Mouse (Mus musculus) intestine, embryonic 16.5 days (tissue): ENCODE results near the gene Dbi. TPM values are rescaled to one million over a fixed set of nuclear protein-coding genes. Genes with fewer than 3 reads are reported as not detected.
A peak's percentile ranks its signal among the peaks of the same experiment; 100 is the strongest.

Experiments
- ATAC-seq: fragments of 200-750 bp; cut with Nextera tagmentation; 2 replicates; pipeline ENCODE4 v1.8.0; 2017; ENCODE audit warnings: moderate TSS enrichment, moderate library complexity
- H3K27ac ChIP-seq: fragments of 300-500 bp; sonication (generic); 2 replicates; pipeline ENCODE4 v1.5.1; 2014; ENCODE audit warnings: mild to moderate bottlenecking, low read length
- H3K27me3 ChIP-seq: fragments of 300-500 bp; sonication (generic); replicated peaks from 2 replicates; pipeline ENCODE4 v1.6.1; 2014; ENCODE audit warnings: low read length, control low read depth, mixed read lengths; ENCODE audit not compliant: control insufficient read depth, insufficient read depth
- H3K36me3 ChIP-seq: fragments of 300-500 bp; sonication (generic); 2 replicates; pipeline ENCODE4 v1.6.1; 2014; ENCODE audit warnings: low read length, control low read depth; ENCODE audit not compliant: control insufficient read depth, insufficient read depth
- H3K4me1 ChIP-seq: fragments of 300-500 bp; sonication (generic); 2 replicates; pipeline ENCODE4 v1.6.1; 2014; ENCODE audit warnings: low read length, control low read depth, mixed read lengths; ENCODE audit not compliant: control insufficient read depth, insufficient read depth
- H3K4me2 ChIP-seq: fragments of 300-500 bp; sonication (generic); 2 replicates; pipeline ENCODE4 v1.6.1; 2014; ENCODE audit warnings: low read depth, low read length, control low read depth
- H3K4me3 ChIP-seq: fragments of 300-500 bp; sonication (generic); 2 replicates; pipeline ENCODE4 v1.5.1; 2014; ENCODE audit warnings: mild to moderate bottlenecking, low read length
- H3K9ac ChIP-seq: fragments of 300-500 bp; sonication (generic); 2 replicates; pipeline ENCODE4 v1.6.1; 2014; ENCODE audit warnings: low read depth, low read length
- H3K9me3 ChIP-seq: fragments of 300-500 bp; sonication (generic); 2 replicates; pipeline ENCODE4 v1.6.1; 2016; ENCODE audit warnings: low read length, control low read depth; ENCODE audit not compliant: control insufficient read depth
- WGBS: fragments of 180-500 bp; shearing (Covaris S2); extraction: QIAGEN DNeasy Blood & Tissue Kit; methylation state at CpG from one replicate; pipeline ENCODE4 v1.1.7; 2014; 5-methylcytosine and 5-hydroxymethylcytosine counted together
- polyA plus RNA-seq: library from polyadenylated mRNA; unstranded; fragments of >200 nt; fragmentation: Nextera tagmentation; extraction: Ambion mirVana; gene quantifications from 2 replicates; pipeline ENCODE4 v1.2.1, GENCODE M21; 2015

Gene Dbi
- polyA plus RNA-seq, result 1,842 and 2,069 TPM in 2 replicates

DNA sequence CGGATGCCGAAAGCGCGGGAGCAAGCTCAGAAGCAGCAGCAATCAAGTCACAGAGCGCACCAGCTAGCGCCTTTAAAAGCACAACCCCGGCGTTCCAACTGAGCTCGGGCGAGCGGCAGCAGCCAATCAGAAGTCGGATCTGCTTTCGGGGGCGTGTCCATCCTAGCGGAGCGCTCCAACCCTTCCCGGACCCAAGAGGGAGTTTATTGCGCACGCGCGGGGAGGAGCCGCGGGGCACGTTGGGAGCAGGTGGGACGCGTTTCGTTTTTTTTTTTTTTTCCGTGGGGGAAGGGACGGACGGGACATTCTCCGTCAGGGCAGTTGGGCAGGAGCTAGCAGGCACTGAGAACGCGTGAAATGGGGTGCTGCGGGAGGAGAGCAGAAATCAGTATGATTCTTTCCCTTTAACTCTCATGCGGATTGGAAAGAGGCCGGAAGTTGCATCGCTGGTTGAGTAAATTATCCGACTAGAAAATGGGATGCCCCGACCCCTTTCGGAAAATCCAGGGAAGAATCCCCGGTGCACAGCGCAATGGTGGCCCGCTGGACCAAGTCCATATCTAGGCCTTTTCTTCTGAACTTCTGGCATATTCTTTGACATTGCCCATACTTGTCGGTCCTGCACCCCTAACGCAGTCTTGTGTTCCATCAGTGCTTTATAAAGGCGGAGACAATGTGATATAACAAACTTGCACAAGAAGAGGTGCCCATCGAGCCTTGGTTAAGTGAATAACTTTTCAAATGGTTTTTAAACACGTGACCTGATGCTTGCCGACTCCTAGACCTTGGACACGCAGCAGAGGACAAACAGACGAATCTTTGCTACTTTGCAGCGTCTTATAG is at the start of gene Dbi, which contains the start of gene 3110009E18Rik:
TSS of gene Dbi (minus strand) at position 110 of the 843 bp plus-strand sequence.
TSS of gene 3110009E18Rik (plus strand) at position 219 of the 843 bp plus-strand sequence.
- H3K36me3 ChIP-seq, result peaks cover 1% of the 10 kb centered on the region; the same call in 1 of the 2 replicates
- peak within 1 kb of the TSS; percentile 96 for H3K27ac ChIP-seq
- no peaks in the 10 kb centered on the region for H3K9me3 ChIP-seq
- peak within 1 kb of the TSS; percentile 79 for H3K9ac ChIP-seq
- 1% methylated on average over 52 of the region's 52 CpGs for WGBS
- H3K27me3 ChIP-seq, result no peaks in the 10 kb centered on the region
- peak within 1 kb of the TSS; percentile 79 for H3K4me2 ChIP-seq
- peak within 1 kb of the TSS; percentile 72 for H3K4me3 ChIP-seq
- H3K4me1 ChIP-seq, result peaks cover 28% of the 10 kb centered on the region
- ATAC-seq, result peak; percentile 88

DNA sequence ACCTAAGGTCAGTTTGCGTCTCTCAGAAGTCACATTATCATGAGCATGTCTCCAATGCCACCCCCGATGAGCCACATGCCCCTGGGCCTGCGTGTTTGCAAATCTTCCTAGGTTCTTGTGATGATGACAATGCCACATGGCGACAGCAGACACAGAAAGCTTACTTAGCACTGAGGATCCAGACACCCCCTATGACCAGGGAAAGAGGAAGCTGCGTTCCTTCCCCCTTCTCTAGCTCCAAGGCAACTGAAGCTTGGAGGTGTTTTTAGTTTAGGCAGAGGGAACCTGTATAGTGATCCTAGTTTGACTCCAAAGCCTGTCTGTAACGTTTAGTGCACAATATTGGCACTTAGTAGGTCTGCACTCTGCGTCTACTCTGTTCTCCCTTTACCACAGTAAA is 49.4 kb upstream of the Dbi start:
- no peaks in the 10 kb centered on the region for H3K36me3 ChIP-seq
- no peak overlapping the region for H3K4me2 ChIP-seq
- no peaks in the 10 kb centered on the region for H3K4me1 ChIP-seq
- WGBS, result 91% methylated on average over 7 of the region's 7 CpGs
- H3K9ac ChIP-seq, result no peak overlapping the region
- H3K27me3 ChIP-seq, result no peaks in the 10 kb centered on the region
- H3K4me3 ChIP-seq, result no peak overlapping the region
- no peaks in the 10 kb centered on the region for H3K9me3 ChIP-seq
- no peak for ATAC-seq
- H3K27ac ChIP-seq, result no peak overlapping the region

DNA sequence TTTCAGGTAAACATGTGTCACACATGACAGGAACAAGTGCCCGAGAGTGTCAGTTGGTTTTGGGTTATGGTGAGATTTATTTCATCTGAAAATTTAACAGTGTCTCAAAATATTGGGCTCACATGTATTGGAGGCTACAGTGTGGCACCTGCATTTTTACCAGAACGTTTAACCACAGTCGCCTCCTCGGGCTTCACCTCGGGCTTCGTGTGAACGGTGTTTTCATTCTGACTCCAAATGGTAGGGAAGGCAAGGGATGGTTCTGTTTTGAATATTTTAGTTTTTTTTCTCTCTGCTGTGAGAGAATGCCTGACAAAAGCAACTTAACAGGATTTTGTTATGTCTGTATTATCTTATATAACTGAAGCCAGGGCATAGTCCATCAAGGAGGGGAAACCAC is 47.8 kb upstream of the Dbi start:
- Histone ChIP-seq H3K9ac (no peak overlapping the region), H3K4me1 (no peaks in the 10 kb centered on the region), H3K27ac (no peak overlapping the region), H3K4me3 (no peak overlapping the region), H3K36me3 (no peaks in the 10 kb centered on the region), H3K27me3 (no peaks in the 10 kb centered on the region), H3K9me3 (no peaks in the 10 kb centered on the region), H3K4me2 (no peak overlapping the region)
- ATAC-seq, result no peak
- WGBS, result 73% methylated on average over 7 of the region's 7 CpGs

DNA sequence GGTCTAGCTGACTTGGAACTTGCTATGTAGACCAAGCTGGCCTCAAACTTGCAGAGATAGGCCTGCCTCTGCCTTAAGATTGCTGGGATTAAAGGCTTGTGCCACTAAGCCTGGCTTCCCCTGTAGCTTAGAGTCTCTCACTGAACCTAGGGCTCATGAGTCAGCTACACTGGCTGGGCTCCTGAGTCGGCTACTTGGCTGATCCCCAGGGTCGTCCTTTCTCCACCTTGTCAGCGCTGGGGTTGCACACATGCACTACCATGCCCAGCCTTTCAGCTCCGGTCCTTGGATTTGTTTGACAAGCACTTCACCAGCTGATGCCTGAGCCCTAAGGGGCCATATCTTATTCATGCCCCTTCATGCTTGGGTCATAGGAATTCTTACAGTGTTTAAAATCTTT is 47.1 kb upstream of the Dbi start:
- WGBS, result 64% methylated on average over 4 of the region's 4 CpGs
- Histone ChIP-seq H3K4me2 (no peak overlapping the region), H3K27me3 (no peaks in the 10 kb centered on the region), H3K4me3 (no peak overlapping the region), H3K9me3 (no peaks in the 10 kb centered on the region), H3K9ac (no peak overlapping the region), H3K27ac (no peak overlapping the region), H3K36me3 (no peaks in the 10 kb centered on the region), H3K4me1 (no peaks in the 10 kb centered on the region)
- ATAC-seq, result no peak

DNA sequence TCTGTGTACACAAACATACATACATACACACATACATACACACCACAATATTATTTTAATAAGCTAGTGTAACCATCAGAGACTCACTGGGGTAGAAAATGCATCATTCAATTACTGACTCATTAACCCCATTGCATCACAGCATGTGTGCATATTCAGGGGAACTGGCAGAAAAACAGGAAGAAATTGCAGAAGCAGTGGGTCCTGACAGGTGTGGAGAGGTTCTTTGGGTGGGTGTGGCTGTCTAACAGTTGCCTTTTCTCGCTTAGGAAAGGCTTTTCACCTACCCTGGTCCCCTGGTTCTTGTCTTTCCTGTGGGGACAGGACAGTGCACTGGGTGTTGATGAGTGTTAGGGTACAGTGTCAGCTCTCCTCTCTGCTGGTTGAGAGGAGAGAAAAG is 41.7 kb upstream of the Dbi start:
- ATAC-seq, result no peak
- 72% methylated on average over 1 of the region's 1 CpGs for WGBS

DNA sequence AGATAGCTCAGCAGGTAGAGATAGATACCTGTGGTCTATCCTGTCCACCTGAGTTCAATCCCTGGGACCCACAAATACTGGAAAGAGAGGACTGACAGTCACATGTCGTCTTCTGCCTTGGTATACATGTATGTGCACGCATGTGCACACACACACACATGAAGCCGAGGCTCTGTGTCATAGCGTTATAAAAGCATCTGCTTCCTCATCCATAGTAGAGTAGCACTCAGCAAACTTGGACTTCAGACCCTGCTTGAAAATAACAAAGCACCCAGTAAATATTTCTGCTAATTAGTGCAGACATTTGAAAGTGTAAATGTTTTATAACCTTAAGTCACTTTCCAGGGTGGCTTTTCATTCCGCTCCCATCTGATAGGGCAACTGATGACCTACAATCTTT is 40.6 kb upstream of the Dbi start:
- no peak overlapping the region for H3K27ac ChIP-seq
- H3K9ac ChIP-seq, result no peak overlapping the region
- no peaks in the 10 kb centered on the region for H3K27me3 ChIP-seq
- no peaks in the 10 kb centered on the region for H3K36me3 ChIP-seq
- no peak overlapping the region for H3K4me3 ChIP-seq
- no peak overlapping the region for H3K4me2 ChIP-seq
- H3K4me1 ChIP-seq, result no peaks in the 10 kb centered on the region
- WGBS, result 82% methylated on average over 5 of the region's 5 CpGs
- H3K9me3 ChIP-seq, result no peaks in the 10 kb centered on the region
- peak; percentile 55; the same call in 1 of the 2 replicates for ATAC-seq

More for the DNA sequence above, 41.7 kb upstream of the Dbi start:
- Histone ChIP-seq H3K27ac (no peak overlapping the region), H3K9me3 (no peaks in the 10 kb centered on the region), H3K27me3 (no peaks in the 10 kb centered on the region), H3K4me3 (no peak overlapping the region), H3K36me3 (no peaks in the 10 kb centered on the region), H3K4me2 (no peak overlapping the region), H3K9ac (no peak overlapping the region), H3K4me1 (no peaks in the 10 kb centered on the region)

DNA sequence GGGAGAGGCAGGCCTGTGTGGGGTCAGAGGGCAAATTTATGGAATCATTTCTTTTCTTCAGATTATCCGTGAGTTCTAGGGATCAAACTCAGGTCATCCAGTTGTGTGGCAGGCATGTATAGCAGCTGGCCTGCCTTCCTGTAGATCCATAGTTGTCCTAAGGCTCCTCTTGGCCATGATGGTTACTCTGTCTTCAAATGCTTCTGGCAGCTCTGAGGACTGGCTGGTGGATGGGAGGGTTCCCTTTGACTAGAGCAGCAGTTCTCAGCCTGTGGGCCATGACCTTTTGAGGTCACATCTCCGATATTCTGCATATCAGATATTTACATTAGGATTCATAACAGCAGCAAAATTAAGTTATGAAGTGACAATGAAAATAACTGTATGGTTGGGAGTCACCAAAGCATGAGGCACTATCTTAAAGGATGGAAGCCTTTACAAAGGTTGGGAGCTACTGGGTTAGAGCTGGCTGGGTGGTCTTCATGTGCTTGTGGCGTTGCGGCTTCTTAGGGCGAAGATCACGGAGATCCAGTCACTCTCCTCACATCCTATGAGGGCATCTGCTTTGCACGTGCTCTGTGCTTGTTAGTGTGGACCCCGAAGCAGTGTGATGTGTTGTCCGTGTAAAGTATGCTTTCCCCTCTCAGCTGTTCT is 37.7 kb upstream of the Dbi start:
- H3K4me3 ChIP-seq, result no peak overlapping the region
- no peak overlapping the region for H3K27ac ChIP-seq
- WGBS, result 81% methylated on average over 9 of the region's 9 CpGs
- no peak overlapping the region for H3K4me2 ChIP-seq
- no peak overlapping the region for H3K9ac ChIP-seq
- H3K36me3 ChIP-seq, result no peaks in the 10 kb centered on the region
- H3K9me3 ChIP-seq, result no peaks in the 10 kb centered on the region
- no peaks in the 10 kb centered on the region for H3K27me3 ChIP-seq
- ATAC-seq, result no peak
- H3K4me1 ChIP-seq, result no peaks in the 10 kb centered on the region

DNA sequence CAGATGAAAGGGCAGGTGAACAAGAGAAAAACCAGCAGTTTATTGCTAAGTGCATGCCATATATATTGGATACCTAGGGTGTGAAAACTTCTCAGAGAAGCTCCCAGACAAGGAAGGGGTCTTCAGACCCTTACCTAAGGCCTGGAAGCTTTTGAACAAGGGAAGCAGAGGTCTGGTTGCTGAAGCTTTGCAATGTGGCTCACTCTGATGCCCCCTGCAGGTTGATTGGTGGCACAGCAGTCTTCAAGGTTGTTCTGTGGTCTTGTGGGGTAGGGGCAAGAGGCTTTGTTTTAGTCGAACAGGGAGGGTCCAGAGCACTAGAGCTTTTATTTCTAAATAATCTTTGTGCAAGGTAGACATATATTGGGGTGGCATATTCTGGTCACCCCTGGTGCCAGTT is 34.4 kb upstream of the Dbi start:
- Histone ChIP-seq H3K9ac (no peak overlapping the region), H3K4me3 (no peak overlapping the region), H3K27ac (no peak overlapping the region), H3K9me3 (no peaks in the 10 kb centered on the region), H3K36me3 (no peaks in the 10 kb centered on the region), H3K4me2 (no peak overlapping the region), H3K27me3 (no peaks in the 10 kb centered on the region), H3K4me1 (no peaks in the 10 kb centered on the region)
- ATAC-seq, result no peak
- WGBS, result 20% methylated on average over 1 of the region's 1 CpGs

DNA sequence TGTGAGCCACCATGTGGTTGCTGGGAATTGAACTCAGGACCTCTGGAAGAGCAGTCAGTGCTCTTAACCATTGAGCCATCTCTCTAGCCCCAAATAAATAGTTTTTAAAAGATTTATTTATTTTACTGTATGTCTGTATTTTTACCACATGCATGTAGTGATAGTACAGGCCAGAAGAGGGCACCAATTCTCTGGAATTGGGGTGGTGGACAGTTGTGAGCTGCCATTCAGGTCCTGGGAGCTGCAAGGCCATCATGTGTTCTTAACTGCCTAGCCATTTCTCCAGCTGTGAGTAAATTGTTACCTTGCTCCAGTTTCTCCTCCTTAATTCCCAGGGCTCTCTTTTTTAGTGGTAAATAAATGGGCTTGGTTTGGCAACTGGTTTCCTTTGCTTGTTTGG is 33.4 kb upstream of the Dbi start:
- no peak overlapping the region for H3K27ac ChIP-seq
- no peaks in the 10 kb centered on the region for H3K36me3 ChIP-seq
- H3K4me2 ChIP-seq, result no peak overlapping the region
- H3K27me3 ChIP-seq, result no peaks in the 10 kb centered on the region
- H3K9ac ChIP-seq, result no peak overlapping the region
- no peak overlapping the region for H3K4me3 ChIP-seq
- H3K4me1 ChIP-seq, result no peaks in the 10 kb centered on the region
- H3K9me3 ChIP-seq, result no peaks in the 10 kb centered on the region
- ATAC-seq, result no peak
